Mouse (Mus musculus) lung, adult 2 months (tissue): ENCODE measurements around the gene Wdr72. TPM values are rescaled to one million over a fixed set of nuclear protein-coding genes. Genes with fewer than 3 reads are reported as not detected.
A peak's percentile ranks its signal among the peaks of the same experiment; 100 is the strongest.

ENCODE experiments used
- DNase-seq: peaks from one replicate; pipeline ENCODE4 v3.0.0; 2022
- H3K4me1 ChIP-seq: fragments of 200-500 bp; 2 replicates; pipeline ENCODE4 v1.6.1; 2011; ENCODE audit warnings: low read length; ENCODE audit not compliant: control insufficient read depth, insufficient read depth
- H3K4me3 ChIP-seq: fragments of 200-500 bp; replicated peaks from 2 replicates; pipeline ENCODE3; 2011; ENCODE audit warnings: low read depth, mild to moderate bottlenecking, control low read depth, low read length; ENCODE audit errors: extremely low read depth
- CTCF ChIP-seq: fragments of 200-500 bp; IDR thresholded peaks from 2 replicates; pipeline ENCODE4 v1.5.1; 2011; ENCODE audit warnings: mild to moderate bottlenecking, low read length, control low read depth; ENCODE audit not compliant: insufficient read depth
- POLR2A ChIP-seq: fragments of 200-500 bp; IDR thresholded peaks from 2 replicates; pipeline ENCODE4 v1.6.1; 2011; ENCODE audit warnings: low read depth, mild to moderate bottlenecking, control low read depth, low read length, borderline replicate concordance; ENCODE audit errors: extremely low read depth
- WGBS: fragments of 180-500 bp; shearing (Covaris S2); methylation state at CpG from one replicate; pipeline ENCODE4 v1.1.7; 2018; 5-methylcytosine and 5-hydroxymethylcytosine counted together
- polyA plus RNA-seq: library from polyadenylated mRNA; depleted of rRNA; stranded (reverse); fragments of >200 nt; gene quantifications from 2 replicates; pipeline ENCODE4 v1.2.3, GENCODE M21; 2012; rRNA removed

Gene Wdr72
- polyA plus RNA-seq, result 0.32 and 0.35 TPM in 2 replicates

- WGBS, result 10% methylated on average over 17 of the region's 17 CpGs
- no peak for TF ChIP-seq CTCF
- no peak for TF ChIP-seq POLR2A
- Histone ChIP-seq H3K4me1 (no peaks in the 10 kb centered on the region), H3K4me3 (peak within 1 kb of the TSS; percentile 27)
- peak; percentile 12 for DNase-seq
These were observed at the start of gene Wdr72 for GRCm38 (mm10) chr9:74109761-74110460. Gene Wdr72, plus strand, starts transcription at chr9:74110356.

GRCm38 (mm10) chr9:74066278-74066677, 43.9 kb upstream of the Wdr72 start:
- no peak for DNase-seq
- TF ChIP-seq POLR2A (no peak), CTCF (0 out of 2 replicates have a peak, but pooled peaks have one; percentile 15)

GRCm38 (mm10) chr9:74066766-74067165, 43.4 kb upstream of the Wdr72 start:
- TF ChIP-seq CTCF, result no peak
- TF ChIP-seq POLR2A, result no peak
- DNase-seq, result no peak
- Histone ChIP-seq H3K4me1 (no peaks in the 10 kb centered on the region), H3K4me3 (no peak overlapping the region)
- WGBS, result 60% methylated on average over 10 of the region's 10 CpGs

More at GRCm38 (mm10) chr9:74066278-74066677, 43.9 kb upstream of the Wdr72 start:
- no peak overlapping the region for H3K4me3 ChIP-seq
- no peaks in the 10 kb centered on the region for H3K4me1 ChIP-seq
- 81% methylated on average over 3 of the region's 3 CpGs for WGBS

- 66% methylated on average over 2 of the region's 2 CpGs for WGBS
- no peak for DNase-seq
- H3K4me3 ChIP-seq, result no peak overlapping the region
- no peaks in the 10 kb centered on the region for H3K4me1 ChIP-seq
- no peak for TF ChIP-seq POLR2A
- TF ChIP-seq CTCF, result no peak
These were observed 34.2 kb upstream of the Wdr72 start for GRCm38 (mm10) chr9:74075958-74076357.

GRCm38 (mm10) chr9:74078458-74078857, 31.7 kb upstream of the Wdr72 start:
- TF ChIP-seq CTCF (no peak), POLR2A (no peak)
- Histone ChIP-seq H3K4me3 (no peak overlapping the region), H3K4me1 (no peaks in the 10 kb centered on the region)
- DNase-seq, result no peak

GRCm38 (mm10) chr9:74080241-74080640, 29.9 kb upstream of the Wdr72 start:
- Histone ChIP-seq H3K4me3 (no peak overlapping the region), H3K4me1 (no peaks in the 10 kb centered on the region)
- TF ChIP-seq POLR2A (no peak), CTCF (no peak)
- 26% methylated on average over 5 of the region's 5 CpGs for WGBS
- no peak for DNase-seq

GRCm38 (mm10) chr9:74101591-74101990, 8.6 kb upstream of the Wdr72 start:
- Histone ChIP-seq H3K4me1 (no peaks in the 10 kb centered on the region), H3K4me3 (no peak overlapping the region)
- no peak for TF ChIP-seq POLR2A
- TF ChIP-seq CTCF, result no peak
- no peak for DNase-seq

GRCm38 (mm10) chr9:74102615-74103014, 7.5 kb upstream of the Wdr72 start:
- 94% methylated on average over 1 of the region's 1 CpGs for WGBS
- DNase-seq, result no peak
- TF ChIP-seq POLR2A, result no peak
- TF ChIP-seq CTCF, result no peak
- no peaks in the 10 kb centered on the region for H3K4me1 ChIP-seq
- no peak overlapping the region for H3K4me3 ChIP-seq

- WGBS, result 5% methylated on average over 7 of the region's 7 CpGs
- no peak for DNase-seq
- TF ChIP-seq POLR2A (no peak), CTCF (no peak)
- Histone ChIP-seq H3K4me3 (peak overlapping the region; percentile 27), H3K4me1 (no peaks in the 10 kb centered on the region)
These were observed 283 bp downstream of the Wdr72 start for GRCm38 (mm10) chr9:74110461-74110816.

- 84% methylated on average over 9 of the region's 9 CpGs for WGBS
- TF ChIP-seq CTCF, result no peak
- no peak for TF ChIP-seq POLR2A
- Histone ChIP-seq H3K4me3 (no peak overlapping the region), H3K4me1 (no peaks in the 10 kb centered on the region)
- DNase-seq, result no peak
These were observed 2.4 kb downstream of the Wdr72 start for GRCm38 (mm10) chr9:74112526-74112925.

GRCm38 (mm10) chr9:74126222-74126621, 16.1 kb downstream of the Wdr72 start:
- H3K4me1 ChIP-seq, result no peaks in the 10 kb centered on the region
- no peak for TF ChIP-seq CTCF
- TF ChIP-seq POLR2A, result no peak
- no peak for DNase-seq
- WGBS, result 50% methylated on average over 5 of the region's 5 CpGs
- no peak overlapping the region for H3K4me3 ChIP-seq
